Mouse (Mus musculus) heart, adult 2 months (tissue): ENCODE results near the gene Phf13.

Source experiments
- CTCF ChIP-seq: fragments of 200-600 bp; IDR thresholded peaks from 2 replicates; pipeline ENCODE4 v1.8.1; 2022; ENCODE audit warnings: antibody characterized with exemption, mild to moderate bottlenecking, moderate library complexity
- EP300 ChIP-seq: fragments of 200-500 bp; IDR thresholded peaks from 2 replicates; pipeline ENCODE4 v1.6.1; 2011; ENCODE audit warnings: low read depth, low read length, control low read depth; ENCODE audit not compliant: insufficient read depth
- POLR2A ChIP-seq: fragments of 200-500 bp; IDR thresholded peaks from 2 replicates; pipeline ENCODE4 v1.6.1; 2011; ENCODE audit warnings: mild to moderate bottlenecking, low read depth, low read length, control low read depth; ENCODE audit not compliant: insufficient read depth

- TF ChIP-seq POLR2A (no peak), CTCF (no peak), EP300 (no peak)
Measured at GRCm38 (mm10) chr4:152020024-152020423, 24.0 kb upstream of the Phf13 start.
